Mouse (Mus musculus) lung, postnatal 0 days (tissue): ENCODE measurements at regions not wholly inside any gene's neighbourhood (a gene's known extent, or its start where the extent isn't known, plus 50 kb on each side); places are given as distances from the start of the nearest gene placed in this dataset.

Experiments used
- CTCF ChIP-seq: IDR thresholded peaks from 2 replicates; pipeline ENCODE4 v1.5.1; 2016; ENCODE audit warnings: antibody characterized with exemption, mild to moderate bottlenecking
- EP300 ChIP-seq: IDR thresholded peaks from 2 replicates; pipeline ENCODE4 v1.6.1; 2016; ENCODE audit warnings: antibody characterized with exemption, mild to moderate bottlenecking, control low read depth

DNA sequence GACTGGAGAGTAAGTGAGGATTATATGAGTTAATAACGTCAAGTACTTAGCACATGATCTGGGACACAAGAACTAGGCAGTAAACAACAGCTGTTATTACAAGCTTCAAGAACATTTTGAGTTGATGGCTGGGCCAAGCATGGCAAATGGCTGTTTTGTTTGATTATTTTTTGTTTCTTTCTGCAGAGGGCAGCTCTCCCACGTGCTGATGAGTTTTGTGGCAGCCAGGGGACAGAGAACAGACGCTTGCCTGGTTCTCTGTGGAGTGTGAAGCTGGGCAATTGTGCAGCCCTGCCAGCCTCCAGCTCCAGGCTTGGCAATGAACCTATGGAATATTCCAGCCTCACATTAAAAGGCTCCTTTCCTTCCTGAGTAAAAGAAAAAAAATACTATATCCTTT lies 592.2 kb downstream of the Tox3 start:
- TF ChIP-seq CTCF (no peak), EP300 (no peak)
